Mouse (Mus musculus): Measurements from ENCODE around the gene Sec1. TPM values are rescaled to one million over a fixed set of nuclear protein-coding genes. Genes with fewer than 3 reads are reported as not detected.
A peak's percentile ranks its signal among the peaks of the same experiment; 100 is the strongest.

The Sec1 gene
- polyA plus RNA-seq, 1 experiment from 2014 or later = 0.36 TPM

- H3K27ac ChIP-seq (ENCODE audit: low read depth, low read length) = no peak overlapping the region
- peaks cover 20% of the 10 kb centered on the region for H3K36me3 ChIP-seq (ENCODE audit: control insufficient read depth, insufficient read depth, low read length)
- H3K9ac ChIP-seq (ENCODE audit: low read length) = no peak overlapping the region
- no peaks in the 10 kb centered on the region for H3K9me3 ChIP-seq (ENCODE audit: control insufficient read depth, low read length)
- no peak overlapping the region for H3K4me3 ChIP-seq (ENCODE audit: low read depth, low read length)
- no peak overlapping the region for H3K4me2 ChIP-seq
- ATAC-seq (ENCODE audit: low FRiP score) (no peak), DNase-seq (ENCODE audit: low spot score, missing footprints) (no peak)
- H3K27me3 ChIP-seq (ENCODE audit: control insufficient read depth, insufficient read depth, low read length) = no peaks in the 10 kb centered on the region
- 91% methylated on average over 10 of the region's 10 CpGs for WGBS
- no peaks in the 10 kb centered on the region for H3K4me1 ChIP-seq (ENCODE audit: control insufficient read depth, insufficient read depth, low read length)
Measured at GRCm38 (mm10) chr7:45726419-45726818, 32.2 kb upstream of the Sec1 start.

DNA sequence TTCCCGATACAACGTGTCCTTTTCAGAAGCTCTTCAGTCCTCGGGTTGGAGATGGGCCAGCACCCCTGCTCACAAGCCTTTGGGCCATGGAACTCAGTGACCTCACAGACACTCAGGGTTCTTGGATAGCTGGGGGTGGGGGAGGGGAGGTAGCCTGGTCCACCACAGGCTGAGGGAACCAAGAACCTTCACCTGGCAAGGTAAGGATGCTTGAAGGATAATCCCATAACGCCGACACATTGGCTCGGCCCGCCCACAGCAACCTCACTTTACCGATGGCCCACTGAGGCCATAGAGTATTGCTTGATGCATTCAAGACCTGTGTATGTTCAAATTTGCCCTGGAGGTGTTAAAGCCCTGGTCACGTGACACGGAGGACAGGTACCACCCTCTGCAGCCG, 31.5 kb upstream of the Sec1 start, which contains the start of gene Spaca4:
Spaca4 (minus strand) TSS at position 101 of the 400 bp plus-strand sequence.
- Histone ChIP-seq H3K27me3 (ENCODE audit: control insufficient read depth, insufficient read depth, low read length) (no peaks in the 10 kb centered on the region), H3K27ac (ENCODE audit: low read depth, low read length) (no peak within 1 kb of the TSS), H3K4me2 (no peak within 1 kb of the TSS), H3K4me1 (ENCODE audit: control insufficient read depth, insufficient read depth, low read length) (no peaks in the 10 kb centered on the region), H3K4me3 (ENCODE audit: low read depth, low read length) (no peak within 1 kb of the TSS), H3K9me3 (ENCODE audit: control insufficient read depth, low read length) (no peaks in the 10 kb centered on the region), H3K36me3 (ENCODE audit: control insufficient read depth, insufficient read depth, low read length) (peaks cover 24% of the 10 kb centered on the region), H3K9ac (ENCODE audit: low read length) (no peak within 1 kb of the TSS)
- DNase-seq (ENCODE audit: low spot score, missing footprints) = no peak
- no peak for ATAC-seq (ENCODE audit: low FRiP score)
- 87% methylated on average over 11 of the region's 11 CpGs for WGBS

- H3K36me3 ChIP-seq (ENCODE audit: control insufficient read depth, insufficient read depth, low read length) = peaks cover 25% of the 10 kb centered on the region
- H3K27me3 ChIP-seq (ENCODE audit: control insufficient read depth, insufficient read depth, low read length) = no peaks in the 10 kb centered on the region
- no peak overlapping the region for H3K27ac ChIP-seq (ENCODE audit: low read depth, low read length)
- H3K9me3 ChIP-seq (ENCODE audit: control insufficient read depth, low read length) = no peaks in the 10 kb centered on the region
- H3K4me1 ChIP-seq (ENCODE audit: control insufficient read depth, insufficient read depth, low read length) = no peaks in the 10 kb centered on the region
- 92% methylated on average over 9 of the region's 9 CpGs for WGBS
- no peak overlapping the region for H3K4me2 ChIP-seq
- ATAC-seq (ENCODE audit: low FRiP score) (no peak), DNase-seq (ENCODE audit: low spot score, missing footprints) (no peak)
- no peak overlapping the region for H3K4me3 ChIP-seq (ENCODE audit: low read depth, low read length)
- H3K9ac ChIP-seq (ENCODE audit: low read length) = no peak overlapping the region
Measured at GRCm38 (mm10) chr7:45725151-45725550, 30.9 kb upstream of the Sec1 start.

- 94% methylated on average over 14 of the region's 14 CpGs for WGBS
- H3K4me2 ChIP-seq = no peak overlapping the region
- ATAC-seq (ENCODE audit: low FRiP score) (no peak), DNase-seq (ENCODE audit: low spot score, missing footprints) (no peak)
- no peak overlapping the region for H3K9ac ChIP-seq (ENCODE audit: low read length)
- peaks cover 32% of the 10 kb centered on the region for H3K36me3 ChIP-seq (ENCODE audit: control insufficient read depth, insufficient read depth, low read length)
- H3K27me3 ChIP-seq (ENCODE audit: control insufficient read depth, insufficient read depth, low read length) = no peaks in the 10 kb centered on the region
- peaks cover 12% of the 10 kb centered on the region for H3K4me1 ChIP-seq (ENCODE audit: control insufficient read depth, insufficient read depth, low read length)
- H3K9me3 ChIP-seq (ENCODE audit: control insufficient read depth, low read length) = no peaks in the 10 kb centered on the region
- H3K4me3 ChIP-seq (ENCODE audit: low read depth, low read length) = no peak overlapping the region
- H3K27ac ChIP-seq (ENCODE audit: low read depth, low read length) = no peak overlapping the region
Measured at GRCm38 (mm10) chr7:45723781-45724180, 29.6 kb upstream of the Sec1 start.

DNA sequence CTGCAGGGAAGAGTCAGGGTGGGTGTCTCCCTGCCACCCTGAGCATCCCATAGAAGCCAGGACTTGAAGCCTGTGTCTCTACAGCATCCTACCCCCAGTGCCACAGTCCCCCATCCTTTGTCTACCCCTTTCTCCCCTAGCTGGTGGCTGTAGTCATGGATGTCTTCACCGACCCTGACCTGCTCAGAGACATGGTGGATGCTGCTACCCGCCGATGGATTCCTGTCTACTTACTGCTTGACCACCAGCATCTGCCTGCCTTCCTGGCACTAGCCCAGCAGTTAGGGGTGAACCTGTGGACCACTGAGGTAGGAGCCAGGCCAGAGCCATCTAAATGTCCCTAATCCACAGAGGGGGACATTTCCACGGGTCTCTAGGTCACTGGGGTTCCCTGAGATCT, 29.1 kb upstream of the Sec1 start:
- H3K36me3 ChIP-seq (ENCODE audit: control insufficient read depth, insufficient read depth, low read length) = peaks cover 32% of the 10 kb centered on the region
- WGBS = 92% methylated on average over 4 of the region's 4 CpGs

DNA sequence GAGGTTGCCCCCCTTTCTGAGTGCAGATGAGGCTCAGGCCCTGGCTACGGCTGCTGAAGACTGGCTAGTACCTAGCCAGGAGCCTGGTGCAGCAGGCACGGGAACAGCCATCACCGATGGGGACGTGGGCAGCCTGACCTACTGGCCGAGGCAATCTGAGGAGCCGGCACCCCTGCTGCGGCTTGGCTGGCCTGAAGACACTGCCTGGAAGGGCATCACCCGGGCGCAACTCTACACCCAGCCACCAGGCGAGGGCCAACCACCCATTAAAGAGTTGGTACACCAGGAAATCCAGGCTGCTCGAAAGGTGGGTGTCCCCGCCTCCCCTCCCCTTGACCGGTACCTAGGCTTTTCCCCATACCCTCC, 28.1 kb upstream of the Sec1 start:
- no peak overlapping the region for H3K4me2 ChIP-seq
- peak; percentile 82 for DNase-seq (ENCODE audit: low spot score, missing footprints)
- H3K27me3 ChIP-seq (ENCODE audit: control insufficient read depth, insufficient read depth, low read length) = no peaks in the 10 kb centered on the region
- 77% methylated on average over 13 of the region's 13 CpGs for WGBS
- H3K9ac ChIP-seq (ENCODE audit: low read length) = no peak overlapping the region
- no peak overlapping the region for H3K27ac ChIP-seq (ENCODE audit: low read depth, low read length)
- no peaks in the 10 kb centered on the region for H3K9me3 ChIP-seq (ENCODE audit: control insufficient read depth, low read length)
- H3K4me1 ChIP-seq (ENCODE audit: control insufficient read depth, insufficient read depth, low read length) = peaks cover 14% of the 10 kb centered on the region
- peaks cover 32% of the 10 kb centered on the region for H3K36me3 ChIP-seq (ENCODE audit: control insufficient read depth, insufficient read depth, low read length)
- no peak for ATAC-seq (ENCODE audit: low FRiP score)
- H3K4me3 ChIP-seq (ENCODE audit: low read depth, low read length) = no peak overlapping the region

More for the DNA sequence above, 29.1 kb upstream of the Sec1 start:
- no peak overlapping the region for H3K4me3 ChIP-seq (ENCODE audit: low read depth, low read length)
- DNase-seq (ENCODE audit: low spot score, missing footprints) = no peak
- no peak overlapping the region for H3K9ac ChIP-seq (ENCODE audit: low read length)
- H3K27me3 ChIP-seq (ENCODE audit: control insufficient read depth, insufficient read depth, low read length) = no peaks in the 10 kb centered on the region
- H3K4me1 ChIP-seq (ENCODE audit: control insufficient read depth, insufficient read depth, low read length) = peaks cover 14% of the 10 kb centered on the region
- H3K4me2 ChIP-seq = no peak overlapping the region
- no peak for ATAC-seq (ENCODE audit: low FRiP score)
- H3K27ac ChIP-seq (ENCODE audit: low read depth, low read length) = no peak overlapping the region
- H3K9me3 ChIP-seq (ENCODE audit: control insufficient read depth, low read length) = no peaks in the 10 kb centered on the region

DNA sequence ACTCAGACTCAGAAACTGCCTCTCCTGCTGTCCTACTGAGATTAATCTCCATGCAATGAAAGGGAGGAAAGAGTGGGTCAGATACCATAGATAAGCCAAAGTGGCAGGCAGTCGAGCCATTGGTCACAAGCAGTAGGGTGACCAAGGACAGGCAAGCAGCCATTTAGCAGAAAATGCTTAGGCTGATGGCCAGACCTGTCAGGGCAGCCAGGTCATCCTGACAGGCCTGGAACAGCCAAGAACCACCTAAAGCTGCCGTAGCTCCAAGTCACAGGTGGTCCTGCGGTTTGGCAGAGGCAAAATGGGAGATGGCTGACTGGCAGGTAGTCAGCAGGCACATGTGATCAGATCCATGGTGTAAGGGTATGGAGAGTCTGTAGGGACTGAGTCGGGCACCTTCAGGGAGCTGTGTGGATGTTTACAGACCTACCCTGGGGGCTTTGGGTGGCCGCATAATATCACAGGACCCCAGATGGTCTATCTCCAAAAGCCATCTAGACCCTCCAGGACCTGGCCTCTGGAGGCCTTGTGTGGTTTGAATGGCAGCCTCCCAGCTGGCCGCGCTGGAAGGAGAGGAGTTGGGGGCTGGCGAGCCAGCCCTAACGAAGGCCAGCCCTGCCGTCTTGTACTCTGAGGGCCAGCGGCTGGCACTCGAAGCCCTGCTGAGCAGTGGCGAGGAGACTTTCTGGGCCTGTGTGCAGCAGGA, 27.6 kb upstream of the Sec1 start:
- H3K27ac ChIP-seq (ENCODE audit: low read depth, low read length) = no peak overlapping the region
- no peaks in the 10 kb centered on the region for H3K9me3 ChIP-seq (ENCODE audit: control insufficient read depth, low read length)
- DNase-seq (ENCODE audit: low spot score, missing footprints) = no peak
- H3K9ac ChIP-seq (ENCODE audit: low read length) = no peak overlapping the region
- peaks cover 19% of the 10 kb centered on the region for H3K4me1 ChIP-seq (ENCODE audit: control insufficient read depth, insufficient read depth, low read length)
- no peak overlapping the region for H3K4me3 ChIP-seq (ENCODE audit: low read depth, low read length)
- H3K36me3 ChIP-seq (ENCODE audit: control insufficient read depth, insufficient read depth, low read length) = peaks cover 32% of the 10 kb centered on the region
- H3K4me2 ChIP-seq = no peak overlapping the region
- ATAC-seq (ENCODE audit: low FRiP score) = no peak
- 79% methylated on average over 13 of the region's 13 CpGs for WGBS
- no peaks in the 10 kb centered on the region for H3K27me3 ChIP-seq (ENCODE audit: control insufficient read depth, insufficient read depth, low read length)

DNA sequence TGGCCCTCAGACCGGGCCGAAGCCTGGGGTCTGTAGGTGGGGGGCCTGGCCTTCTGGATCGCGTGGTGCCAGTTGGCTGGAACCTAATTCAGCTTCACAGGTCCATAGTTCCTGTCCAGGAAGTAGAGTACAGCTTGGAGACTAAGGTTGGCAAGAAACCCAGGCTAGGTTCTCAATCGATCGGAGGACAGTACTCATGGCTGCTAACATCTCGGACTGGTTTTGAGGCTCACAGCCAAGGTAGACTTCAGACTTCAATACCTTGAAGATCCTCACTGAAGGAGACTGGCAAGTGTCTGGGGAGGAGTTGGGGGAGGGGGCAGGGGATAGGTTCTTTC, 27.0 kb upstream of the Sec1 start:
- ATAC-seq (ENCODE audit: low FRiP score) = no peak

DNA sequence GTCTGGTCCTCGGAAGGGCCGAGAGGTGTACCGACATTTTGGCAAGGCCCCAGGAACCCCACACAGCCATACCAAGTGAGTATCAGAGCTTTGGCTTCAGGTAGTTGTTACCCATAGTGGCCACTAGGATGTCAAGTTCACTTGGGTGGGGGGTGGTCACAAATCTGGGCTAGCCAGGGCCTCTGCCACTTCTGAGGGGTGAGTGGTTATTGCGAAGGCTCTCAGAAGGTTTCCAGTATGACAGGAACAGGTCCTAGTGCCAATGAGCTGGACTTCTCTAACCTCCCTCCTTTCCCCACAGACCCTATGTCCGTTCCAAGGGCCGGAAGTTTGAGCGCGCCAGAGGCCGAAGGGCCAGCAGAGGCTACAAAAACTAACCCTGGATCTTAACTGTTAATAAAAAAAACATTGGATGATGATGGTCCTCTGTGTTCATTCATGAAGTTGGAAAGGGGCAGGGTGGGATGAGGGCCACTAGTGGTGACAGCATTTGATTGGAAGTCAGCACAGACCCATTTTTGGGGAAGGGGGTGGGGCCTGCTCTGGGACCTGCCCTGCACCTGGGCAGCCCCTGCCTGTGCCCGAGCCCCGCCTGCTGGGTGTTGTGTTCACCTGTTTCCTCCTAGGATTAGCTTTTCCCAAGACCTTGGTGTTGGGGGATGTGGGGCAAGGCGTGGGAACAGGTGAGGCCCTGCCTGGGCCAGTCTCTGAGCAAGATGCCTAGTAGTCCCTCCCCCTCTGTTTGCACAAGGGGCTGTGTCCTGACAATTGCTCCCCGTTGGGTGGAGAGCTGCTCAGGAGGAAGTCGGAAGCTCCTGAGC, 26.4 kb upstream of the Sec1 start, which contains the start of gene Fam83e:
Fam83e (plus strand) TSS at position 800 of the 821 bp plus-strand sequence.
- H3K9me3 ChIP-seq (ENCODE audit: control insufficient read depth, low read length) = no peaks in the 10 kb centered on the region
- H3K4me1 ChIP-seq (ENCODE audit: control insufficient read depth, insufficient read depth, low read length) = peaks cover 30% of the 10 kb centered on the region
- WGBS = 82% methylated on average over 14 of the region's 14 CpGs
- H3K27ac ChIP-seq (ENCODE audit: low read depth, low read length) = no peak within 1 kb of the TSS
- no peak within 1 kb of the TSS for H3K4me3 ChIP-seq (ENCODE audit: low read depth, low read length)
- no peak for ATAC-seq (ENCODE audit: low FRiP score)
- H3K36me3 ChIP-seq (ENCODE audit: control insufficient read depth, insufficient read depth, low read length) = peaks cover 25% of the 10 kb centered on the region
- H3K27me3 ChIP-seq (ENCODE audit: control insufficient read depth, insufficient read depth, low read length) = no peaks in the 10 kb centered on the region
- no peak within 1 kb of the TSS for H3K4me2 ChIP-seq
- DNase-seq (ENCODE audit: low spot score, missing footprints) = peak; percentile 81
- no peak within 1 kb of the TSS for H3K9ac ChIP-seq (ENCODE audit: low read length)

More for the DNA sequence above, 27.0 kb upstream of the Sec1 start:
- no peak overlapping the region for H3K27ac ChIP-seq (ENCODE audit: low read depth, low read length)
- peak; percentile 81 for DNase-seq (ENCODE audit: low spot score, missing footprints)
- H3K9me3 ChIP-seq (ENCODE audit: control insufficient read depth, low read length) = no peaks in the 10 kb centered on the region
- no peak overlapping the region for H3K4me2 ChIP-seq
- H3K4me3 ChIP-seq (ENCODE audit: low read depth, low read length) = no peak overlapping the region
- 89% methylated on average over 7 of the region's 7 CpGs for WGBS
- peaks cover 31% of the 10 kb centered on the region for H3K36me3 ChIP-seq (ENCODE audit: control insufficient read depth, insufficient read depth, low read length)
- H3K9ac ChIP-seq (ENCODE audit: low read length) = no peak overlapping the region
- H3K4me1 ChIP-seq (ENCODE audit: control insufficient read depth, insufficient read depth, low read length) = peaks cover 24% of the 10 kb centered on the region
- H3K27me3 ChIP-seq (ENCODE audit: control insufficient read depth, insufficient read depth, low read length) = no peaks in the 10 kb centered on the region

All from midbrain, embryonic 11.5 days (tissue).